In the genomic region with DNA sequence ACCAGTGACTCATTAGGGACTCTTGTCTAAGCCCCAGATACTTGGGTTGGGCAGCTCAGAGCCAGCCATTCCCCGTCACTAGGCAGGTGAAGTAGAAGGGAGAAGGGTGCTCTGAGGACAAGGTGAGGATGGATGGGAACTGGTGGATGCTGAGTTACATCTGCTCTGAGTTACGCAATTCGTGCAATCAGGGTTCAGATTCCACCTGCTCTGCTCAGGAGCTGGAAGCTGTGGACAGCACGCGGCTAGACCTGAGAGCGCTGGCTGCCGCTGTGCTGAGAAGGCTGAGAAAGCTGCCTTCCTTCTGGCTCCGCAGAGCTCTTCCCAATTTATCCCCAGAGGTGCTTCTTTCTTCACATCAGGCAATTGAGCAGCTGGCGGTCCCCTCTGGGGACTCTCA, we compare ENCODE assay signal across 18 mouse cellular contexts. TPM values are rescaled to one million over a fixed set of nuclear protein-coding genes. Genes with fewer than 3 reads are reported as not detected.
DNase-seq lines count a peak whose midpoint lies in the region; ATAC-seq and TF ChIP-seq lines count a peak whose summit lies in the region.
"Had no signal": no experiment of that assay in that cellular context is flagged by ENCODE, and none has a peak within 500 bp of the region (broad histone marks: within the 10 kb centered on the region; RNA-seq: fewer than 3 reads in every experiment).

No protein-coding gene starts in this region.

- TF ChIP-seq POLR2A in testis, adult 2 months (IDR thresholded peaks at IDR 0.05; ENCODE audit: control insufficient read depth, low read depth, low read length): no peak

- no peak overlapping the region for H3K4me3 ChIP-seq in hindbrain, embryonic 10.5 days
- no peak overlapping the region for H3K4me3 ChIP-seq in hindbrain, embryonic 16.5 days (ENCODE audit: low read length)
- peak overlapping the region; percentile 30 for H3K4me3 ChIP-seq in testis, adult 2 months (ENCODE audit: control insufficient read depth, low read depth, low read length)
- H3K4me3 ChIP-seq in liver, embryonic 16.5 days (ENCODE audit: low read depth, low read length): no peak overlapping the region
- H3K4me3 ChIP-seq: embryonic facial prominence, embryonic 10.5 days; forebrain, embryonic 13.5 days; gastrocnemius, adult 2 months; heart, embryonic 12.5 days; hindbrain, embryonic 15.5 days had no signal

- no peaks in the 10 kb centered on the region for H3K36me3 ChIP-seq in hindbrain, embryonic 10.5 days
- H3K36me3 ChIP-seq in hindbrain, embryonic 16.5 days (ENCODE audit: control insufficient read depth, insufficient read depth, low read length): no peaks in the 10 kb centered on the region
- no peaks in the 10 kb centered on the region for H3K36me3 ChIP-seq in testis, adult 2 months (ENCODE audit: control insufficient read depth, insufficient read depth, low read length)
- no peaks in the 10 kb centered on the region for H3K36me3 ChIP-seq in liver, embryonic 16.5 days (ENCODE audit: control insufficient read depth, insufficient read depth)
- H3K36me3 ChIP-seq: embryonic facial prominence, embryonic 10.5 days; heart, embryonic 12.5 days; hindbrain, embryonic 15.5 days had no signal

- H3K9ac ChIP-seq in hindbrain, embryonic 16.5 days (ENCODE audit: low read depth, low read length): no peak overlapping the region
- no peak overlapping the region for H3K9ac ChIP-seq in liver, embryonic 16.5 days (ENCODE audit: low read depth, low read length)
- H3K9ac ChIP-seq: forebrain, embryonic 13.5 days; heart, embryonic 12.5 days; hindbrain, embryonic 15.5 days had no signal

- 61% methylated on average over 9 of the region's 9 CpGs for WGBS in hindbrain, embryonic 10.5 days
- 75% methylated on average over 9 of the region's 9 CpGs for WGBS in hindbrain, embryonic 16.5 days
- WGBS in liver, embryonic 16.5 days (ENCODE audit: insufficient replicate concordance): 39% methylated on average over 9 of the region's 9 CpGs

- ATAC-seq in hindbrain, embryonic 16.5 days: no peak
- ATAC-seq in liver, embryonic 16.5 days (ENCODE audit: low read depth): peak; percentile 51; the same call in 1 of the 2 replicates
- ATAC-seq: CD4-positive, CD25-positive, alpha-beta regulatory T cell, adult 4 months; forebrain, embryonic 13.5 days had no signal

- peaks cover 13% of the 10 kb centered on the region for H3K4me1 ChIP-seq in hindbrain, embryonic 10.5 days (replicated peaks)
- H3K4me1 ChIP-seq in hindbrain, embryonic 16.5 days (ENCODE audit: control insufficient read depth, insufficient read depth, low read depth, low read length): no peaks in the 10 kb centered on the region
- no peaks in the 10 kb centered on the region for H3K4me1 ChIP-seq in testis, adult 2 months (ENCODE audit: control insufficient read depth, insufficient read depth, low read length)
- no peaks in the 10 kb centered on the region for H3K4me1 ChIP-seq in liver, embryonic 16.5 days (ENCODE audit: control insufficient read depth, low read depth, low read length)
- H3K4me1 ChIP-seq: forebrain, embryonic 13.5 days had no signal

- no peaks in the 10 kb centered on the region for H3K9me3 ChIP-seq in hindbrain, embryonic 10.5 days
- H3K9me3 ChIP-seq in hindbrain, embryonic 16.5 days (ENCODE audit: control insufficient read depth, low read length): no peaks in the 10 kb centered on the region
- H3K9me3 ChIP-seq in liver, embryonic 16.5 days (replicated peaks; ENCODE audit: control insufficient read depth, low read length): no peaks in the 10 kb centered on the region
- H3K9me3 ChIP-seq: embryonic facial prominence, embryonic 10.5 days; forebrain, embryonic 13.5 days; heart, embryonic 12.5 days; hindbrain, embryonic 15.5 days had no signal

- no peak overlapping the region for H3K4me2 ChIP-seq in hindbrain, embryonic 16.5 days (ENCODE audit: low read length)
- H3K4me2 ChIP-seq in liver, embryonic 16.5 days (ENCODE audit: low read depth, low read length): no peak overlapping the region
- H3K4me2 ChIP-seq: forebrain, embryonic 13.5 days; heart, embryonic 12.5 days; hindbrain, embryonic 15.5 days had no signal

- H3K27ac ChIP-seq in hindbrain, embryonic 10.5 days: peak overlapping the region; percentile 19; the same call in 1 of the 2 replicates
- H3K27ac ChIP-seq in hindbrain, embryonic 16.5 days (ENCODE audit: low read depth, low read length): no peak overlapping the region
- H3K27ac ChIP-seq in testis, adult 2 months (ENCODE audit: control insufficient read depth, insufficient read depth, low read depth, low read length): no peak overlapping the region
- no peak overlapping the region for H3K27ac ChIP-seq in liver, embryonic 16.5 days (ENCODE audit: low read length)
- H3K27ac ChIP-seq: embryonic facial prominence, embryonic 10.5 days; forebrain, embryonic 13.5 days; gastrocnemius, adult 2 months; hindbrain, embryonic 15.5 days had no signal

- no peak for TF ChIP-seq CTCF in testis, adult 2 months (IDR thresholded peaks at IDR 0.05; ENCODE audit: control insufficient read depth, insufficient read depth, insufficient replicate concordance, low read depth, low read length)

- H3K27me3 ChIP-seq in hindbrain, embryonic 10.5 days (ENCODE audit: insufficient read depth, poor library complexity, severe bottlenecking): peaks cover 47% of the 10 kb centered on the region
- no peaks in the 10 kb centered on the region; the same call in 1 of the 2 replicates for H3K27me3 ChIP-seq in hindbrain, embryonic 16.5 days (replicated peaks; ENCODE audit: control insufficient read depth, insufficient read depth, low read length)
- H3K27me3 ChIP-seq in testis, adult 2 months (ENCODE audit: control insufficient read depth, insufficient read depth, low read length): no peaks in the 10 kb centered on the region
- H3K27me3 ChIP-seq in liver, embryonic 16.5 days (ENCODE audit: control insufficient read depth, insufficient read depth, low read depth, low read length): no peaks in the 10 kb centered on the region

- no peak for DNase-seq in hindbrain, embryonic 10.5 days (ENCODE audit: low spot score)
- DNase-seq in testis, postnatal 14 days (ENCODE audit: low spot score): no peak
- no peak for DNase-seq in cerebellum, postnatal 36 days
- DNase-seq in ovary, adult 18-20 months (ENCODE audit: low spot score): no peak
- DNase-seq: adrenal gland, postnatal 10 days; B cell, adult 2 months; cerebellum, adult 11-12 months; cerebellum, adult 9-10 months; gastrocnemius, adult 2 months; gastrocnemius, postnatal 25 days had no signal

RNA-seq across cellular contexts. Expression of a gene that starts 34.8 kb away (rescaled TPM):
- 38.1 and 45.2 TPM in 2 replicates for polyA plus RNA-seq in hindbrain, embryonic 10.5 days (2016; fragmentation: Nextera tagmentation; extraction: Ambion mirVana)
- polyA plus RNA-seq in hindbrain, embryonic 16.5 days (2015; fragmentation: Nextera tagmentation; extraction: Ambion mirVana): 9.0 and 10.5 TPM in 2 replicates
- polyA plus RNA-seq in testis, adult 2 months (2012; rRNA removed): 0.08 and 0.10 TPM in 2 replicates
- polyA plus RNA-seq in liver, embryonic 16.5 days (2015; fragmentation: Nextera tagmentation; extraction: Ambion mirVana): not detected in 2 replicates
- polyA plus RNA-seq: CD4-positive, CD25-positive, alpha-beta regulatory T cell, adult 4 months had no signal
